Mouse (Mus musculus): ENCODE measurements around the gene Gm21637. TPM values are rescaled to one million over a fixed set of nuclear protein-coding genes. Genes with fewer than 3 reads are reported as not detected.
"Not testable (repeated sequence)": the region's sequence is repeated elsewhere in the genome, so short reads cannot be mapped to it uniquely, and the experiment has no call there.

Gene Gm21637
- not detected in 2 replicates for polyA plus RNA-seq (2016; fragmentation: Nextera tagmentation; extraction: Ambion mirVana)

DNA sequence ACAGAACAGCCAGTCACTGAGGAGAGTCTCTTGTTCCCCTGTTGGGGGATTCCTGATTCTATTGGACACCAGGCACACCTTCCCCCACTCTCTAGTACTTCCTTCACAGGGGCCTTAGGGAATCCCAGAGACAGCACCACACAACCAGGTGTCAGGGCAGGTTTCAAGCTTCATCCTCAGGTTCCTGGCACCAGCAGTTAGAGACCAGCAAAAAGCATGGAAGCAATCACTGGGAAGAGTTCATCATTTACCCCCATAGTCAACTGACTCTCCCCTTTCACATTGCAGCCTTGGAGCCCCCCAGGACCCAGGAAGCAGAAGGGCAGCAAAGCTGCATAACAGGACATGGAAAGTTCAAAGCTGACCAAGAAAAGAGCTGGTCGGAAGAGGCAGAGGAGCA, at the start of gene Gm21637:
TSS of gene Gm21637 (plus strand) at position 301 of the 400 bp plus-strand sequence.
- H3K27me3 ChIP-seq; H3K27ac ChIP-seq; H3K9ac ChIP-seq; H3K4me2 ChIP-seq (replicated peaks); ATAC-seq (ENCODE audit: insufficient number of reproducible peaks, insufficient read depth, low FRiP score, low TSS enrichment); H3K4me3 ChIP-seq; H3K36me3 ChIP-seq; H3K9me3 ChIP-seq; H3K4me1 ChIP-seq: not testable (repeated sequence)
- no CpG with 5 or more reads among the region's 1 CpGs for WGBS

Other genes with a start within 250 kb of the Gm21637 start
- gene Btbd35f25, start 244.9 kb upstream of the Gm21637 start, polyA plus RNA-seq (2016; fragmentation: Nextera tagmentation; extraction: Ambion mirVana) = not detected in 2 replicates
- not detected in 2 replicates for gene Btbd35f22, start 85.8 kb downstream of the Gm21637 start, polyA plus RNA-seq (2016; fragmentation: Nextera tagmentation; extraction: Ambion mirVana)